Mouse (Mus musculus) testis, postnatal 10 days (tissue): ENCODE data around the gene 2310034G01Rik.
A peak's percentile ranks its signal among the peaks of the same experiment; 100 is the strongest.

Source experiments
- DNase-seq: peaks from one replicate; pipeline ENCODE4 v3.0.0; 2021; ENCODE audit warnings: low spot score

2310034G01Rik gene

GRCm38 (mm10) chr19:46328081-46329030, 21.7 kb downstream of the 2310034G01Rik start, which contains the start of gene Fbxl15:
Fbxl15 (plus strand) TSS chr19:46328184.
- DNase-seq, result peak; percentile 93

- no peak for DNase-seq
These were observed 22.5 kb downstream of the 2310034G01Rik start for GRCm38 (mm10) chr19:46327531-46328064.

GRCm38 (mm10) chr19:46326756-46327305, 23.3 kb downstream of the 2310034G01Rik start, which contains the start of gene Psd:
Psd (minus strand) TSS chr19:46327156.
- peak; percentile 76 for DNase-seq

GRCm38 (mm10) chr19:46326019-46326755, 23.9 kb downstream of the 2310034G01Rik start:
- DNase-seq, result peak; percentile 47

DNA sequence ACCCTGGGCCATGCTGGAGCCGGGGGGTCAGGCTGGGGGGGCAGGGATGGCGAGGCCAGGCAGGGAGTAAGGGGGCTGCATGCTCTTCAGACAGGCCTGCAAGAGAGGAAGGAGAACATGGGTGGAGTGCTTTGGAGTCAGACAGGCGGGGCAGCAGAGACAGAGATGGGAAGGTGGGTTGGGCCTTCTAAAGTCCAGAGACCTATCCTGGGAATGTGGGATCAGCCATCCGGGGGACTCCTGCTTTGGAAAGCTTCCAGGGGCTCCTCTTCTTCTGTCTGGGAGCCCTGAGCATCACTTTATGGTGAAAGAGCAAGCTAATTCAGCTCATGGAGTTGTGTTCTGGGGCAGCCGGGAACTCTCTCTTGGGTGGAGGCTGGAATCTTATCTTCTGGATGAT, 25.2 kb downstream of the 2310034G01Rik start:
- DNase-seq, result no peak

- DNase-seq, result no peak
These were observed 25.7 kb downstream of the 2310034G01Rik start for GRCm38 (mm10) chr19:46324366-46324765.

- DNase-seq, result no peak
These were observed 26.4 kb downstream of the 2310034G01Rik start for GRCm38 (mm10) chr19:46323716-46324115.

- no peak for DNase-seq
These were observed 27.0 kb downstream of the 2310034G01Rik start for GRCm38 (mm10) chr19:46322996-46323572.

DNA sequence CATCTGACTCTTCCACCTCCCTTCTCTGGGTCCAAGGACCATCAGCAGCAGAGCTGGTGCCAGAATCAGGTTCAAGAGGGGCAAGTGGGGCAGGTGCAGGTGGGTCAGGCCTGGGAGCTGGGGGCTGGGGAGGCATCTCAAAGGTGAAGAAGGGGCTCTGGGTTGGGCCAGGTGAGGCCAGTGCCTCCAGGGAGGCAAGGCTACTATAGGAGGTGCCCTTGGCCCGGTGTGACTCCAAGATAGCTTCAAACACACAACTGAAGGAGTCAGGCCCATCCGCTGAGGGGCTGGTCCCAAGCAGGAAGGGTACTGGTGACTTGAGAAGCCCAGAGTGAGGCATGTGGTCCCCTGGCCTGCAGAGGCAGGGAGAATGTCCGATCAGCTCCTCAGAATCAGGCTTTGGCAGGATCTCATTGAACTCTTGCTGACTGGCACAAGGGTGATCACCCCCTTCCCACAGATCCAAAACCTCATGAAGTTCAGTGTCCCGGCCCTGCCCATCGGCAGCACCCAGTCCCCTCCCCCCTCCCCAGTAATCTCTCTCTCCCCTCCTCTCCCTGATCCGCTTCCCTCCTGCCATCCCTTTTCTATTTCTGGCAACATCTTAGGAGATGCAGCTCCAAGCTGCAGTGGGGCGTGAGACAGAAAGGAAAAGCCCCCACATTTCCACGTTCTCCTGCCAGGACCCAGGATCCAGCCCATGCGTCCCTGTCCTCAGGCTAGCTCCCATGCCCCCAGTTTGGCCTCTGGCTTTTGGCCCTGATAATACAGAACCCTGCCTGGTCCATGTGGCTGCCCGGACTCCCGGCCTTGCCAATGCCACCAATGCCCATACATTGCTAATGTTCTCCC, 27.7 kb downstream of the 2310034G01Rik start:
- DNase-seq, result no peak

DNA sequence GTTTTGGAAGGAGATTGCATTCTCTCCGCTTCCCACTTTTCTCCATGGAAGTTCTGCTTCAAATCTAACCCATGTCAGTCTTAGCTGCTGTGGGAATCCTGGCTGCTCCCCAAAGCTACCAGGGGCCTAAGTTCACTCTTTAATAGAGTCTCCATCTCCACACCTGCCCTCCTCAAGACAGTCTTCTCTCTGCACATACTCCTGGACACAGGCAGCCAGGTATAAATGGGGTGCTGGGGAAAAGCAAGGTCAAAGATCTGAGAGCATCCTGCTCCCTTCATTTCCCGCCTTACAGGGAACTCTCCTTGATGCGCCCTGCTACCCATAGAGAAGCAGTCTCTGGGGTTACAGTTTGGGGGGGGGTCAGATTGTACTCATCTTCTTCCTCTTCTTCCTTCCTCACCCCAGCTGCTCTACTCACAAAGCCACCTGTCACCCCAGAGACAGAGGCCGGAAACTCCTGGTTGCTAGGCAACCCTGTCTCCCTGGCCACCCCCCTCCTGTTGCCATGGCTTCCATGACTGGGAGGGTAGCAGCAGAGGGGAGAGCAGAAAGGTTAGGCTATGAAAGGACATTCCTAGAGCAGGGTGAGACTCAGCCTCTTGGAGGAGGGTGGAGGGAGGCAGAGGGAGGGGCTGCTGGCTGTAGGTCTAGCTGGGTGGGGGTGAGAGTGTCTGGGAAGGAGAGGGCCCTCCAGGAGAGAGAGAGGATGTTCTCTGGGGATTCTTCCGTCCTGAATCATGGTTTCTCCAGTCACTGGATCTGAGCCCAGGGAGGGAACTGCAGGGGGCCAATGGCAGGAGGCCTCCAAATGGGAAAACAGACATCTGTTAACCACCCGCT, 28.8 kb downstream of the 2310034G01Rik start:
- DNase-seq, result peak; percentile 26

DNA sequence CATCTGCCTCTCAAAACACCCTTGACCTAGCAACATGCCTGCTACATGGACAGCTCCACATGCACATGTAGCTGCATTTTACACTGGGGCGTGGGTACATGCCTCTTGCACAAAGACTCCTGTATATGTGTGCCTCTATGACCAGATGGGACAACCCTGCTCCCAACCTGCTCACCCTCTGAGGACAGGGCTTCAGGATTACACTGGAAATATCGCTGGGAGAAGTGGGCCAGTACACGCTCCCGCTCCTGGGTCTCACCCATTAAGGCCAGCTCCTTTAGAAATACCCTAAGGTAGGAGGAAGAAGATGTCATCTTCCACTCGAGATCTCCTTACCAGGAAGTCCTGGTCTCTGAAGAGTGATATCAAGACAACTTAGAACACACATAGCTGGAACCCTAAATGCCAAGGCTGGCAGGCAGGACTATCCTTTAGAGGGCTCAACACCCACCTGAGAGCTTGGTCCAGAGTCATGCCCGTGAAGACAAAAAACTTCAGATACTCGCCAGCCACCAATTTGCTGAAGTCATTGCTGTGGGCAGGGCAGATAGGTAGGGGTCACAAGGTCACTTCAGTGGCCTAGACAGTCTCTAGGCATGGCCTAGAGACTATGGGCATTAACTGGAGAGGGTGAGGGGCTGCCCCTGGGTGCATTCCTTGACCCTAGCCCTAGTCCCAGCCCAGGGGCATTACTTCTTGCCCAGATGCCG, 29.9 kb downstream of the 2310034G01Rik start:
- DNase-seq, result peak; percentile 34

DNA sequence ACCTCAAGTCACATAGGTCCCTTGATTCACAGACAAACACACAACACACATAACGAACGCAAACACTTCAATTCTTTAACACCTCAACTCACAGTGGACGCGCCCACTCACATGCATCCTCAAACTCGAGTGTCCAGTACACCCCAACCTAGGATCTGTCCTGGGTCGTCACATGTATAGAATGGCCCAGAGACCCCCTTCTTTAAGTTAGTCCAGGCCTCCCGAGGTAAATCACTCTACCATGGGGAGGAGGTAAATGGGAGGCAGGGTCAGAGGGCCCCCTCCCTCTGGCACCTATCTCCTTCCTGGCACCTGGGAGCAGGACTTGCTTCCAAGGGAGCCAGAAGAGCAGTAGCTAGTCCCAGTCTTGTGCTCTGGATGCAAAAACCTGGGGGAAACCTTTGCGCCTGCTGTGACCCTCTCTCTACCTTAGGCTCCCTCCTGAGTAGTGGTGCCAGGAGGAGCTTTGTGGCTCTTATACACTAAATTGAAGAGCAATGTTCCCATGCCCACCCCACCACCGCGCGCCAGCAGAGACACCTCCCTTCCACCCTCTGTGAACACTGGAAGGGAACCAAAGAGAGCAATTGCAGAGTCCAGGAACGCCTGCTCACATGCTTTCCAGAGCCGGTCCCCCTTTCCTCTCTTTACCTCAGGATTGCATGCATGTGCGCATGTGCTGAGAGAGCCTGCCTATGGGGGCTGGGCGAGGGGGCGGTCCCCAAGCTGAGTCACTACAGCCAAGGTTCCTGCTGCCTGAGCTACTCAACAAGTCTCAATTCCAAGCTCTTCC, 31.3 kb downstream of the 2310034G01Rik start:
- peak; percentile 78 for DNase-seq

GRCm38 (mm10) chr19:46318031-46318471, 32.1 kb downstream of the 2310034G01Rik start:
- DNase-seq, result peak; percentile 62

DNA sequence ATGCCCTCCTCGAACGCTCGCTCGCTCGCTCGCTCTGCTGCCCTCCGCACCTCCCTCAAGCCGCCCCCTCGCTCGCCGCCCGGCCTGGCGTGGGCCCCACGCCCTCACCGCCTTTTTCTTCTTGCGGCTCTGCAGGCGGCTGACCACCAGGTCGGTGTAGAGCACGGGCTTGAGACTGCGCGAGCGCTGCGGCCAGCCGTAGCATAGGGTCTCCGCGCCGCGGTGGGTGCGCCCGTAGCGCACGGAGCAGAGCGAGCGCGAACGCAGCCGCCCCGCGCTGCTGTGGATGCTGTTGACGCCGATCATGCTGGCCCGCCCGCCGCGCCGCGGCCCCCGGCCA, 32.6 kb downstream of the 2310034G01Rik start:
- peak; percentile 41 for DNase-seq

GRCm38 (mm10) chr19:46316846-46317545, 33.1 kb downstream of the 2310034G01Rik start:
- DNase-seq, result peak; percentile 41

- DNase-seq, result peak; percentile 33
These were observed 34.1 kb downstream of the 2310034G01Rik start for GRCm38 (mm10) chr19:46315752-46316610.
